Mouse (Mus musculus): ENCODE data around the gene Ints1.

DNA sequence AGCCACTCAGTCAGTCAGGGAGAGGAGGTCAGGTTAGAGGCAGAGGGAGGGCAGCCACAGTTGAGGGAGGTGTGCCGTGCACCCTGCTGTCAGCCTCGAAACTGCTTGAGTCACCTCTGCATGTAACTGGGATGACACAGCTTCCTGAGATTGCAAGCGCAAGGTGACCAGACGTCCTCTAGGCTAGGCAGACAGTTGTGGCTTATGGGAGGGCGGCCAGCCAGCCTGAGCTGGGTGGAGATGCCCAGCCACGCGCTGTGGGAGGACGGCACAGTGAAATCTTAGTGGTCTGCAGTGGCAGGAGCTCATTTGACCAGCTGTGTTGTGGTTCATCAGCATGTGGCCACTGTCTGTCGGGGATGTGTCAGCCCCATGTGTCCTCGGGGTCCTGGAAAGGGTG lies 19.5 kb upstream of the Ints1 start:
- no peak for TF ChIP-seq EP300 (IDR thresholded peaks at IDR 0.05; ENCODE audit: low read depth)
- TF ChIP-seq CTCF (IDR thresholded peaks at IDR 0.05; ENCODE audit: low read depth): peak; percentile 32

All from liver, embryonic 14.5 days (tissue).